Mouse (Mus musculus): ENCODE measurements around the gene Rdh16f1.

Rdh16f1 gene

GRCm38 (mm10) chr10:127759181-127760110 lies at the start of gene Rdh16f1, which contains the start of gene Rdh1:
TSS of gene Rdh16f1 (plus strand) at chr10:127759787.
TSS of gene Rdh1 (plus strand) at chr10:127759721.
- DNase-seq = no peak

GRCm38 (mm10) chr10:127710331-127710730 lies 49.3 kb upstream of the Rdh16f1 start:
- DNase-seq = peak; percentile 80 to 86

- DNase-seq = no peak
Observed at GRCm38 (mm10) chr10:127712736-127713135, 46.9 kb upstream of the Rdh16f1 start.

- DNase-seq = no peak
Observed at GRCm38 (mm10) chr10:127721671-127722418, 37.7 kb upstream of the Rdh16f1 start.

GRCm38 (mm10) chr10:127724178-127724577 lies 35.4 kb upstream of the Rdh16f1 start, which contains the start of gene Tac2:
TSS of gene Tac2 (plus strand) at chr10:127724478.
- no peak for DNase-seq

GRCm38 (mm10) chr10:127725136-127725535 lies 34.5 kb upstream of the Rdh16f1 start:
- no peak for DNase-seq

- peak; percentile 56 to 68 for DNase-seq
Observed at GRCm38 (mm10) chr10:127728437-127728836, 31.1 kb upstream of the Rdh16f1 start.

GRCm38 (mm10) chr10:127730285-127730932 lies 29.2 kb upstream of the Rdh16f1 start:
- no peak for DNase-seq

- no peak for DNase-seq
Observed at GRCm38 (mm10) chr10:127730933-127731310, 28.7 kb upstream of the Rdh16f1 start.

GRCm38 (mm10) chr10:127731397-127731796 lies 28.2 kb upstream of the Rdh16f1 start:
- no peak for DNase-seq

- peak; percentile 66 to 67 for DNase-seq
Observed at GRCm38 (mm10) chr10:127734434-127734833, 25.2 kb upstream of the Rdh16f1 start.

GRCm38 (mm10) chr10:127736266-127736665 lies 23.3 kb upstream of the Rdh16f1 start:
- DNase-seq = no peak

GRCm38 (mm10) chr10:127736916-127737315 lies 22.7 kb upstream of the Rdh16f1 start:
- DNase-seq = no peak

- no peak for DNase-seq
Observed at GRCm38 (mm10) chr10:127737552-127737951, 22.0 kb upstream of the Rdh16f1 start.

- DNase-seq = peak; percentile 48 to 57
Observed at GRCm38 (mm10) chr10:127738151-127738882, 21.3 kb upstream of the Rdh16f1 start.

- peak; percentile 82 to 86 for DNase-seq
Observed at GRCm38 (mm10) chr10:127739083-127739660, 20.4 kb upstream of the Rdh16f1 start, which contains the start of gene Zbtb39. TSS of gene Zbtb39 (plus strand) at chr10:127739538.

- DNase-seq = peak in 1 of 2 experiments; percentile 49
Observed at GRCm38 (mm10) chr10:127739661-127740161, 19.9 kb upstream of the Rdh16f1 start.

GRCm38 (mm10) chr10:127744661-127745060 lies 14.9 kb upstream of the Rdh16f1 start:
- DNase-seq = peak; percentile 51 to 78

GRCm38 (mm10) chr10:127745886-127746285 lies 13.7 kb upstream of the Rdh16f1 start:
- DNase-seq = no peak

- no peak for DNase-seq
Observed at GRCm38 (mm10) chr10:127747254-127747653, 12.3 kb upstream of the Rdh16f1 start.

- no peak for DNase-seq
Observed at GRCm38 (mm10) chr10:127748847-127749612, 10.6 kb upstream of the Rdh16f1 start.

All from cerebellum, postnatal 14 days (tissue).